Mouse (Mus musculus): ENCODE results near the gene Taf1c.

DNA sequence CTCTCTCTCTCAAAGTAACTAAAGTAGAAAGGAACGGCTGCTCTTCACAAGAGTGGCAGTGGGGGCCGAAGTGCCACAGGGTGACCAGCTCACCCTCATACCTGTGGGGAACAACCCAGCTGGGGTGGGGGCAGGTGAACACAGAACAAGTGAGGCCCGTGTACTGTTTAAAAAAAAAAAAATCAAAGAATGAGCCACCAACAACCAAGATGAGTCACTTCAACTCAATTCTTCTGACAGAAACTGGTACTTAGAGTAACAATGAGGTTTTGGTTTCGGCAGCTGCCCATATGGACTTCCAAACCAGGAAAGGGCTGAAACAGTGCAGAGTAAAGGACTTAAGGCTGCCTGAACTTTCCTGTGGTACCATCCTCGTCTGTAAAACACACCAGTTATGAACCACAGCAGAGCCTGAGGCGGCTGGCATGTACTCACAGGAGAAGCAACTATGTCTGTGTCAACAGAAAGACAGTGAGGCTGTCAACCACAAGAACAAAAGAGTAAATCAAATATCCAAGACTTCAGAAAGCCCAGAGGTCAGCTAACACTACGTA is 56.4 kb downstream of the Taf1c start:
- no peak for TF ChIP-seq CTCF (IDR thresholded peaks at IDR 0.05; ENCODE audit: borderline replicate concordance, control insufficient read depth, extremely low read depth, insufficient read depth, low read length, poor library complexity)
- TF ChIP-seq POLR2A (IDR thresholded peaks at IDR 0.05; ENCODE audit: control insufficient read depth, extremely low read depth, insufficient read depth, low read length, poor library complexity): no peak
